Mouse (Mus musculus) frontal cortex, adult 2 months (tissue): Measurements from ENCODE around the gene Tmem164. TPM values are rescaled to one million over a fixed set of nuclear protein-coding genes. Genes with fewer than 3 reads are reported as not detected.
A peak's percentile ranks its signal among the peaks of the same experiment; 100 is the strongest.

ENCODE experiments used
- DNase-seq, 2 experiments: peaks; one replicate each; pipeline ENCODE4 v3.0.0; 2022; ENCODE audit warnings: low spot score in 1 of 2; ENCODE audit errors: extremely low spot score in 1 of 2
- polyA plus RNA-seq: library from polyadenylated mRNA; depleted of rRNA; stranded (reverse); fragments of >200 nt; gene quantifications from 2 replicates; pipeline ENCODE4 v1.2.3, GENCODE M21; 2012

Tmem164 gene
- polyA plus RNA-seq, 1 experiment: 15.6 TPM

DNA sequence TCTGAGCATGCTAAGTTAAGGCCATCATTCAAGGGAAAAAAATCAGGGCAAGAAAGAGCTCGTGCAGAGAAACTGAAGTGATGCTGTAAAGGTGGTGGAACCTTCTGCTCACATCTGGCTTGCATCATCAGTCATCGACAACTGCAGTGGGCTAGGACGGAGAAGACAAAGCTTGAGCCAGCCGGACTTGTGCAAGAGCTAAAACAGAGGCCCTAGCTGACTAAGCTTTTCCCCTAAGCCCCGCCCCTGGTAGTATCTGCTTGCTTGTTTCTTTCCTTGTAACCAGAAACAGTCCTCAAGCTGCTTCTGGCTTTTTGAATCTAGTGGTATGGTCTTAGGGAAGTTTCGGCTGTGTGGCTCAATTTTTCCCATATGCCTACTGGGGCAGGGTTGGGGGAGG, 56.5 kb downstream of the Tmem164 start:
- no peak for DNase-seq

DNA sequence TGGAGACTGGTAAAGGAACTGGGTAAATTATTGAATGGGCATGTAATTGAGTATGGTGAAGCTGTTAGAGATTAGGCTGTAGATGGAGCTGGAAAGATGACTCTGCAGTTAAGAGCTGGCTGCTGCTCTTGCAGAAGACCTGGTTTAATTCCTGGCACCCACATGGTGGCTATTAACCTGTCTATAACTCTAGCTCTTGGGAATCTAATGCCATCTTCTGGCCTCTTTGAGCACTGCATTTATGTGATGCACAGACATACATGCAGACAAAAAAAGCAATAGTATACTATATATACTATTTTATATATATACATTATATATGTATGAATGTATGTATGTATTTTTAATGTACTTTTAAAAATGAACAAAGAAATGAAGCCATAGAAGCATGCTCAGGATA, 66.2 kb downstream of the Tmem164 start:
- no peak for DNase-seq

- DNase-seq: peak in 1 of 2 experiments; percentile 18
Observed at GRCm38 (mm10) chrX:142748574-142748973, 67.4 kb downstream of the Tmem164 start.

DNA sequence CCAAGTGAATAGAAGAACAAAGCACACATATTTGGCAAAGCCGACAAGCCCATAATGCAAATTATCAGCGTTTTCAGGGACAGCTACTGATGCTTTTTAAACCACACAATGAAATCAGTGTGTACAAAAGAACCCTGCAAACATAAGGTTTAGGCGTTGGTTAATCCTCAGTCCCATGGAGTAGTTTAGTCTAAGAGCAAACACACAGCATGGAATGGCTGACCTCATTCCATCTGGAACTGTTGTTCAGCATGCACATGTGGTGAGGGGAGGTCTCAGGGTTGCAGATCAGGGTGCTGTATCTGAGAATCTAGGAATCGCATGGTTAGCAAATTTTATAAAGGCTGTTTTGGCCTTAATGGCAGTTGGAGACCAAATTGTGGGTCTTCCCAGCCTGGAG, 69.6 kb downstream of the Tmem164 start:
- no peak for DNase-seq

DNA sequence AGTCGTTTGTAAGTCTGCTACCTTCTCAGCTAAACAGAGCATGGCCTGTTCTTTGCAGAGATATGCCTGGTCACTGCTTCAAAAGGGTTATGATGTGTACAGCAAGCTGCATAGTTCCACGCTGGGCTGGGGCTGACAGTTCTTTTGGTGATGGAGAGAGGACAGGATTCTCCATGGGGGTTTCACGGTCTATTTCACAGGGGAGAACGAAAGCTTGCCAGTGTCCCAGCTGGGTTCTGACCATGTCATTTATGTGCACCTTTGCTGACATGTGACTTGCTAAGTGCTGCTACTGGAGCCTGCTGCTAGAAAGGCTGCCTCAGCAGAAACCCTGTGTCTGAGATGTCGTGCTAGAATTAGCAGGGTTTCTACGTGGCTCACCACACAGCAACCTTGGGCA, 74.3 kb downstream of the Tmem164 start:
- DNase-seq: no peak

DNA sequence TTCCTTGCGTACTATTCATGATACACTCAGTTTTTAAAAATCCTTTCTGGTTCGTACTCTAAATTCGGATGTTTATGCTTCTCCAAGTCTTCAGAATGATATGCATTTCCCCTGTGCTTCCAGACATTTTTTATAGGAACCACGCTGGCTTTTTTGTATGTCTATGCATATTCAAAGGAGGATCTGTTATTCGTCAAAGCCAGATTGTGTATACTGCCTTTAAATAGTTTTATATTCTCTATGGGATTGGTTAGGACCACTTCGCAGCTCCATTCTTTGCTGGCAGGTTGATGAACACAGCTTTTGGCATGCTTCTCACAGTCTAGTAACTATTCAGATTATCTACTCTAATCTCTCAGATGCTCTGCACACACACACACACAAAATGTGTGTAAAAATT, 79.2 kb downstream of the Tmem164 start:
- no peak for DNase-seq

DNA sequence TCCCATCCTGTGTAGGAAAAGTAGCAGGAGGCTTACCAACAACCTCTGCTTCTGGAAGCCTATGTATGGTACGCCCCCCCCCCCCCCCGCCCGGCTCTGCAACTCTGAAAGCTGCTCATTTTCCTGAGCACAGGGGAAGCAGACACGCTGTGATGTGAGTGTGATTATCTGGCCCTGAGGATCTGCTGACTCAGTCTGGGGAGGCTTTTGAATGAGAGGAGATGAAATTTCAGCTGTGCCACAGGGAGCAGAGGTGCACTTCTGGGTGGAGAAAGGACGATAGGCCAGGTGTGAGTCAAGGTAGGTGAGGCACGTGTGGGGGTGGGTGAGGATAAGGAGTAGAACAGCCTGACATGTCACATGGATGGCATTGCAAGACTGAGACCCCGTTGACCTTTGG, 82.1 kb downstream of the Tmem164 start:
- no peak for DNase-seq

DNA sequence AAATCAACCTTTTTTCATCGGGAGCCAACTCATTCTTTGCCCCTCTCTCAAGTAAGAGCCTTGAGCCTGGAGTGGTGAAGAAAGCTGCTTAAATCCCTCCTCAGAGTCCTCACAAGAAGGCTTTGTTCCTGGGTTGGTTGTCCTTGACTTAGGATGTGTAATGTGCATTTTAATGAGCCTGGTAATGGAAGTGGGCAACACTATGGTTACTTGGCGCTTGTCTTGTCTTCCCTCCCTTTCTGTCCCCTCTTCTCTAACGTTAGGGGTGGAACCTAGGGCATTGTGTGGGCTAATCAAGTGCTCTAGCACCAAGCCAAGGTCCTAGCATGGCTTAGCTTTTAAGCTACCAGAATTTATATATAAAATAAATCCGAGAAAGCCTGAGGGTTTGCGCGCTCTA, 88.5 kb downstream of the Tmem164 start:
- DNase-seq: no peak

- DNase-seq: no peak
Observed at GRCm38 (mm10) chrX:142773658-142774057, 92.5 kb downstream of the Tmem164 start.

- DNase-seq: peak in 1 of 2 experiments; percentile 11
Observed at GRCm38 (mm10) chrX:142776131-142776530, 94.9 kb downstream of the Tmem164 start.

GRCm38 (mm10) chrX:142778638-142779037, 97.4 kb downstream of the Tmem164 start:
- DNase-seq: no peak

GRCm38 (mm10) chrX:142786160-142787052, 105.2 kb downstream of the Tmem164 start:
- DNase-seq: no peak

DNA sequence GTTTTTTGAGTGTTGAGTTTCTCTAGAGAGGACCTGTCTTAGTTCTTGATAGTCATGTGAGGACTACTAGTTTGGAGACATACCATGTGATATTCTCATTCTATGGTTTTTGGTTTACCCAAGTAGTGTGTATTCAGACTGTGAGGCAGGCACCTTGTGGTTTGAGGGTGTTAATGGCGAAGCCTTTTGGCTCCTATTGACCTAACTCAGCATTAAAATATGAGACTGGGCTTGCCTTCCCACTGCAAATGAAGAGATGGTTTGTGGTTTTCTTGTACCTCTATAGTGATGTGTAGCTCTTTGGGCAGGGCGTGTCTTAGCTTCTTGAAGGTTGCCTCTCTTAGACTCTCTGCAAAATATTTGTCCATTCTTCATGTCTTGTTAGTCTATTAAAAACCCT, 111.0 kb downstream of the Tmem164 start:
- no peak for DNase-seq

GRCm38 (mm10) chrX:142794069-142794610, 112.9 kb downstream of the Tmem164 start:
- no peak for DNase-seq

DNA sequence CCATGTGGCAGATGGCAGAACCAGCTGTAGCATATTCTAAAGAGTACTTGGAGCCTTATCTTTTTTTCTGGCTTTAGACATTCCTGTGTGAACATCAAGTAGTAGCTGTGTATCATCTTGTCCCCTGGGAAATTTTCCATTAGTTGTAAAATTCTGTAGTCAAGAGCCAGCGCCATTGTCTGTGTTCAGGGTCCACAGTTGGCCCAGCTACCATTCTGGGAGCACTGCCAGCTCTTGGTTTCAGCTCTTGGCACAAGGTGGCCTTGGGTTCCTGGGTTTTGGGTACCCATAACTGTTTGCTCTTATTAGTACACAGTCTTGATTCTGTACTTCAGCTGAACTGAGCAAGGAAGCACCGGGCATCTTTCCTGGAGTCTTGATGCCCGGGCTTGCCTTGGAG, 123.4 kb downstream of the Tmem164 start:
- peak in 1 of 2 experiments; percentile 46 for DNase-seq

- no peak for DNase-seq
Observed at GRCm38 (mm10) chrX:142806126-142806525, 124.9 kb downstream of the Tmem164 start.

DNA sequence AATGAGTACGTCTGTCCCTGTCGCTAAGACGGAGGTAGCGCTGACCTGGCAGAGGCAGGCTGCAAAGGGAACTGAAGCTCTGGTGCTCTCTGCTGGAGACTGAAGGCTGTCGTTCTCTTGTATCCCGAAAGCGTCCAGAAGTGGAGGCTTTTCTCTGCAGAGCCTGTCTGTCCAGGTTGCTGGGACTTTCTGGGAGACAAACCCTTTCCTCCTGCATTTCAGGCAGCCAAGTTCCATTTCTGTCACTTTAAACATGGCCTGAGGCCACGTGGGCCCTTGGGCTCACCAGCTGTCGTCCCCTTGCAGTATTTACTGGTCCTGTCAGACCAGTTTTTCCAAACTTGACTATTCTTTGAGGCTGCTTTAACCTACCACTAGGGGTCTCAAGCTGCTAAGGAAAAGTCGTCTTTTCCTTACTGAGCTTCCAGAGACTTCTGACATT, 125.4 kb downstream of the Tmem164 start:
- DNase-seq: peak in 1 of 2 experiments; percentile 14

GRCm38 (mm10) chrX:142808411-142808810, 127.2 kb downstream of the Tmem164 start:
- peak in 1 of 2 experiments; percentile 87 for DNase-seq

DNA sequence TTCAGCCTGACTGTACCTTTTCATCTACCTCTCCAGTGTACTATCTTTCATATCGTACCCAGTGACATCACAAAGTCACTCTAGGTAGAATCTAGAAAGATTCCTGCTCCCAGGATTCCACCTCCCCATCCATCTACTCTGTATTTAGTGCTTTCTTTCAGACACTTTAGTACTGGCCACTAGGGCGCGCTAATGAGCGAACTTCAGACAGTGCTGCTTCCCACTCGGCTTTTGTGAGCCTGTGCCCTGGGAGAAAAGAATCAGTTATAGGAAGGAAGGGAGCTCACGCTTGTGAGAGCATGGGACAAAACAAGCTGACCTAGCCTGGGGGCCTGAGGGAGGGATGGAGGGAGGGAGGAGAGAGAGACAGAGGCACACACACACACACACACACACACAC, 131.9 kb downstream of the Tmem164 start:
- peak in 1 of 2 experiments; percentile 72 for DNase-seq

DNA sequence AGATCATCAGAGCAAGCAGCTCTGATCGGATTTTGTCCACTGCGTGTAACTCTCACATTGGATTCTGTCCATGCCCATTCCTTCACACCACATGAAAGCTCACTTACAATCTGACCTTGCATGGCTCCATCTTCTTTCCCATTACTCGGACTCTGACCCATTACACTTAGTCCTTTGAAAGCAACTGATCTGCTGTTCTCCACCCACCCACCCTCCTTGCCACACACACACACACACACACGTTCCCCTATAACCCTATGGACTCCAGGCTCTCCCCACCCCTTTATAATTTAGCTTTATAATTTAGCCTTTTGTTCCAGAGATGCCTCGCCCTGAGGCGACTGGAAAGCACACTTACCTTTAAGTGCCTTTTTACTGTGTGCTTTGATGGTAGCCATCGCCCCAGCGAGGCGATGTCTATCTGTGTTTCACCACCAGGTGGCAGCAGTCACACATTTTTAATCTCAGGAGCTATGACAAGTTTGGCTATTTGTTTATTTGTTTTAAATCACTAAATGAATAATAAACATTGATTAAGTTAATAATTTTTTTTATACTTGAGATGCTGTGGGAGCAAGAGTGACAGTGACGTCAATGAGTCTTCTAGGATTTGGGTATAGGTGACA, 137.0 kb downstream of the Tmem164 start:
- peak in 1 of 2 experiments; percentile 61 for DNase-seq

- DNase-seq: no peak
Observed at GRCm38 (mm10) chrX:142821239-142821638, 140.0 kb downstream of the Tmem164 start.
